Mouse (Mus musculus): ENCODE results near the gene Daam1. TPM values are rescaled to one million over a fixed set of nuclear protein-coding genes. Genes with fewer than 3 reads are reported as not detected.

Daam1 gene
- polyA plus RNA-seq, 1 experiment: 15.2 TPM

DNA sequence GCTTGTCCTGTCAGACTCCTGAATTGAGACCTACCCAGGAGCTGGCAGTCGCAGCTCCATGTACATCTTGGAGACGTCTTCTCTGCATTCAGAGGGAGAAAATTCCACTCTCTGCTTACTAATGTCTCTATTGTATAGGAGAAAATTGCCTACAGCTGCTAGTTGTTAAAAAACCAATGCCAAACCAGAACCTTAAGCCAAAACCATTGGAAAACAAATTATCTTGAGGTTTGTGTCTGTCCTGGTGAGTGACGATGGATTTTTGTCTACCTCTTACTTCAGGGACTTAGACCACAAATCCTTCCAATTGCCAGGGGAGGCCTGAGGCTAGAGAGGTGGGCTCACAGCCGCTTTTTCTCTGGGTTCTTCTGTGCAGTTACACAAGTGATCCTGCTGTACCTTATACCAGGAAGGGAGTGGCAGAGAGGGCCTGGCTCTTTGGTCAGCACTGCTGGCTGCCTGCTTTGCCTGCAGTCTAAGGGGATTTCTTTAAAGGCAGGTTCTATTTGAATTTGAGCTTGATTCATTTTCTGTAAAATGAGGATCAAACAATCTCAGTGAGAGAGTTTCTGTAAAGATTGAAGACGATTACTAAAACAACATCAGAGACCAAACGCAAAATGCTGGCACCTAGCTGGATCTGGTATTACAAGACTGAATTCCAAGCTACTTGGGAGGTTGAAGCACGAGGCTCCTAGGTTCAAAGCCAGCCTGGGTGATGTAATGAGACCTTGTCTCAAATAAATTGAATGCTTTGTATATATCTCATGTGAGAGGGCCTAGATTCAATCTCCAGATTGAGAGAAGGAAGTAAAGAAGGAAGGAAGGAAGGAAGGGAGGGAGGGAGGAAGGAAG lies 68.0 kb downstream of the Daam1 start:
- no peak for DNase-seq

GRCm38 (mm10) chr12:71899566-71899965 lies 68.7 kb downstream of the Daam1 start:
- TF ChIP-seq CTCF (IDR thresholded peaks at IDR 0.05; ENCODE audit: insufficient read depth, low read length) (no peak), POLR2A (IDR thresholded peaks at IDR 0.05; ENCODE audit: borderline replicate concordance, extremely low read depth, low read depth, low read length) (no peak)
- WGBS: 46% methylated on average over 4 of the region's 4 CpGs
- H3K4me3 ChIP-seq (replicated peaks; ENCODE audit: extremely low read depth, low read depth, low read length): no peak overlapping the region
- peaks cover 5% of the 10 kb centered on the region for H3K4me1 ChIP-seq (ENCODE audit: control insufficient read depth, insufficient read depth, low read length)
- DNase-seq: no peak

More for the DNA sequence above, 68.0 kb downstream of the Daam1 start:
- peaks cover 5% of the 10 kb centered on the region for H3K4me1 ChIP-seq (ENCODE audit: control insufficient read depth, insufficient read depth, low read length)
- H3K4me3 ChIP-seq (replicated peaks; ENCODE audit: extremely low read depth, low read depth, low read length): no peak overlapping the region
- TF ChIP-seq POLR2A (IDR thresholded peaks at IDR 0.05; ENCODE audit: borderline replicate concordance, extremely low read depth, low read depth, low read length) (no peak), CTCF (IDR thresholded peaks at IDR 0.05; ENCODE audit: insufficient read depth, low read length) (no peak)
- 72% methylated on average over 7 of the region's 7 CpGs for WGBS

GRCm38 (mm10) chr12:71901211-71901610 lies 70.3 kb downstream of the Daam1 start:
- peaks cover 13% of the 10 kb centered on the region for H3K4me1 ChIP-seq (ENCODE audit: control insufficient read depth, insufficient read depth, low read length)
- 87% methylated on average over 7 of the region's 7 CpGs for WGBS
- no peak for DNase-seq
- no peak overlapping the region for H3K4me3 ChIP-seq (replicated peaks; ENCODE audit: extremely low read depth, low read depth, low read length)
- no peak for TF ChIP-seq CTCF (IDR thresholded peaks at IDR 0.05; ENCODE audit: insufficient read depth, low read length)
- no peak for TF ChIP-seq POLR2A (IDR thresholded peaks at IDR 0.05; ENCODE audit: borderline replicate concordance, extremely low read depth, low read depth, low read length)

DNA sequence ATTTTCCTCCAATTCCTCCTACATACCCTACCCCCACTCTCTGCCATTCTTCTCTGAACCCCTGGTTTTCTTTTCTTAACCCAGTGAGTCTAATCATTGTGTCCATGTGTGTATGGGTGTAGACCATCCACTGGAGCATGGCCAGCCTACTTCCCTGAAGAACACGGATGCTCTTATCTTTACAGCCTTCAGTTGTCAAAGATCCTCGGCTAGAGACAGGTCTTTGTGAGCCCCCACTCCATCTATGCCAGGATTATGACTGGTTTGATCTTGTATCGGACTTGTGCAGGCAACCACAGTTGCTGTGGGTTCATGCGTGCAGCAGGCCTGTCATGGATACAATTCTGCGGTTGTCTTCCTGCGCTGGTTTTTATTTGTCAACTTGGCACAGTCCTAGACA lies 71.0 kb downstream of the Daam1 start:
- no peak for DNase-seq
- no peak for TF ChIP-seq POLR2A (IDR thresholded peaks at IDR 0.05; ENCODE audit: borderline replicate concordance, extremely low read depth, low read depth, low read length)
- no peak for TF ChIP-seq CTCF (IDR thresholded peaks at IDR 0.05; ENCODE audit: insufficient read depth, low read length)
- H3K4me1 ChIP-seq (ENCODE audit: control insufficient read depth, insufficient read depth, low read length): peaks cover 13% of the 10 kb centered on the region
- WGBS: 76% methylated on average over 6 of the region's 6 CpGs
- no peak overlapping the region for H3K4me3 ChIP-seq (replicated peaks; ENCODE audit: extremely low read depth, low read depth, low read length)

GRCm38 (mm10) chr12:71902317-71902716 lies 71.4 kb downstream of the Daam1 start:
- DNase-seq: no peak
- 98% methylated on average over 1 of the region's 1 CpGs for WGBS
- Histone ChIP-seq H3K4me3 (replicated peaks; ENCODE audit: extremely low read depth, low read depth, low read length) (no peak overlapping the region), H3K4me1 (ENCODE audit: control insufficient read depth, insufficient read depth, low read length) (peaks cover 13% of the 10 kb centered on the region)
- TF ChIP-seq POLR2A (IDR thresholded peaks at IDR 0.05; ENCODE audit: borderline replicate concordance, extremely low read depth, low read depth, low read length) (no peak), CTCF (IDR thresholded peaks at IDR 0.05; ENCODE audit: insufficient read depth, low read length) (no peak)

DNA sequence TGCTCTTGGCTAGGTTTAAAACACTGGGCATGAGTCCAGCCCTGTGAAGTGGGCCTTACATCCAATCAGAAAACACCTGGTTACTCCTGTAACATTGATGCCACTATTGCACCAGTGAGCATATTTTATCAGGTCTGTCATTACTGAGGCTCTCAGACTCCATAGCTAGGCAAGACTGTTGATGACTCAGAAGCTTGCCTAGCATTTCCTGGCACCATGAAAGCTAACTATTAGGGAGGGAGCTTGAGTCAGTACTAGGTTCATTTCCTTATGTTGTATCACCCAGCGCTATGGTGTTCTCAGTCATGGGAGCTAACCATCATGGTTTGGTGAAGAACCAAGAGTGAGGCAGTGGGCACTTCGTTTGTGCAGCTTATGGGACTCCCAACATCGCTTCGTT lies 72.3 kb downstream of the Daam1 start:
- 96% methylated on average over 4 of the region's 4 CpGs for WGBS
- TF ChIP-seq POLR2A (IDR thresholded peaks at IDR 0.05; ENCODE audit: borderline replicate concordance, extremely low read depth, low read depth, low read length): no peak
- TF ChIP-seq CTCF (IDR thresholded peaks at IDR 0.05; ENCODE audit: insufficient read depth, low read length): no peak
- Histone ChIP-seq H3K4me1 (ENCODE audit: control insufficient read depth, insufficient read depth, low read length) (peaks cover 15% of the 10 kb centered on the region), H3K4me3 (replicated peaks; ENCODE audit: extremely low read depth, low read depth, low read length) (no peak overlapping the region)
- no peak for DNase-seq

- TF ChIP-seq CTCF (IDR thresholded peaks at IDR 0.05; ENCODE audit: insufficient read depth, low read length) (no peak), POLR2A (IDR thresholded peaks at IDR 0.05; ENCODE audit: borderline replicate concordance, extremely low read depth, low read depth, low read length) (no peak)
- no peak overlapping the region for H3K4me3 ChIP-seq (replicated peaks; ENCODE audit: extremely low read depth, low read depth, low read length)
- H3K4me1 ChIP-seq (ENCODE audit: control insufficient read depth, insufficient read depth, low read length): peaks cover 16% of the 10 kb centered on the region
- no peak for DNase-seq
- 37% methylated on average over 4 of the region's 4 CpGs for WGBS
Measured at GRCm38 (mm10) chr12:71904310-71904709, 73.4 kb downstream of the Daam1 start.

GRCm38 (mm10) chr12:71904926-71905325 lies 74.0 kb downstream of the Daam1 start:
- WGBS: 69% methylated on average over 4 of the region's 4 CpGs
- TF ChIP-seq POLR2A (IDR thresholded peaks at IDR 0.05; ENCODE audit: borderline replicate concordance, extremely low read depth, low read depth, low read length) (no peak), CTCF (IDR thresholded peaks at IDR 0.05; ENCODE audit: insufficient read depth, low read length) (no peak)
- Histone ChIP-seq H3K4me3 (replicated peaks; ENCODE audit: extremely low read depth, low read depth, low read length) (no peak overlapping the region), H3K4me1 (ENCODE audit: control insufficient read depth, insufficient read depth, low read length) (peaks cover 14% of the 10 kb centered on the region)
- DNase-seq: no peak

DNA sequence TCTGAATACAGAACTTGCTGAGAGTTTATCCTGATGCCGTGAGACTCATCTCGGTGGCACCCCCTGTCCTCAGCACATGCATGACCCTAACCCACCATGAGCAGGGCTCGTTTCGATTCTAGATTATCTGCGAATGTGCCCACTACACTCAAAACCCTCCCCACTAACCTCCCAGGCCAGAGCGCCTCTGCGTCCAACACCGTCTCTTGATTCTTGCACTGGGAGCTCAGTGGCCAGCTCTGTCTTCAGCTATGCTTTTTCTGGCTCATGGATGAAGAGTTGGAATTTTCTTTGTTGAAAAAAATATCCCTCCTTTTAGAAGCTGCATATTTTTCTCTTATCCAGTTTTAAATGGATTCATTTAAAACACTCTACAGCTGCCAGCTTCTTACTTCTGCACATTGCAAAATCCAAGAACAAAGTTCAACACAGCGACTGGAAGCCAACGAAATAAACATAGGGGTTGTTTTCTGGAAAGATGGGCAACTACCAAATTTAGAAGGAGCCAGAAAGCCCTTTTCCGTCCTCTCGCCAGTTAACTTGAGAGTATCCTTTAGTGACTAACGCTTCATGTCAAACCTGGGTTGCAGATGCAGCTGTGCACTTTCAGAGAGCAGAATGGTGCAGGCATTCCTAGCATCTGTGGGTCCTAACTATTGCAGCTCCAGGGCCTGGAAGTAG lies 74.9 kb downstream of the Daam1 start:
- H3K4me3 ChIP-seq (replicated peaks; ENCODE audit: extremely low read depth, low read depth, low read length): no peak overlapping the region
- DNase-seq: no peak
- WGBS: 68% methylated on average over 13 of the region's 13 CpGs
- TF ChIP-seq POLR2A (IDR thresholded peaks at IDR 0.05; ENCODE audit: borderline replicate concordance, extremely low read depth, low read depth, low read length) (no peak), CTCF (IDR thresholded peaks at IDR 0.05; ENCODE audit: insufficient read depth, low read length) (no peak)
- peaks cover 21% of the 10 kb centered on the region for H3K4me1 ChIP-seq (ENCODE audit: control insufficient read depth, insufficient read depth, low read length)
